Mouse (Mus musculus) brain, embryonic 18.5 days (tissue): ENCODE results near the gene Lcn2.

ENCODE experiments used
- DNase-seq: peaks from one replicate; pipeline ENCODE4 v3.0.0-alpha.2; 2012; ENCODE audit warnings: low read depth, low spot score

The Lcn2 gene

GRCm38 (mm10) chr2:32344056-32344455 is 44.0 kb downstream of the Lcn2 start:
- DNase-seq = no peak

DNA sequence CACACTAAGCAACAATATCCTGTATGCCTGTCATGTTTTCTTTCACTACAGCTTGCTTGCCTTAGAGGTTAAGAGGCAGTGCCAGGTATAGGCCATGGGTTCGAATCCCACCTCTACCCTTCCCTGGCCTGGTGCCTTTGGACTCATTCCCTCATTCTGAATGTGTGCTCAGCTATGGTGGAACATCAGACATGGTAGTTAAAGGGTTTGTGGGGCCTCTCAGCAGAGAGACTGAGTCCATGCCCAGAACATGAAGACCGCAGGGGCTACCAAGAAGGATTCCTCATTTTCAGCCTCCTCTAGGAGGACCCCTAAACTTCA is 44.7 kb downstream of the Lcn2 start:
- DNase-seq = no peak

DNA sequence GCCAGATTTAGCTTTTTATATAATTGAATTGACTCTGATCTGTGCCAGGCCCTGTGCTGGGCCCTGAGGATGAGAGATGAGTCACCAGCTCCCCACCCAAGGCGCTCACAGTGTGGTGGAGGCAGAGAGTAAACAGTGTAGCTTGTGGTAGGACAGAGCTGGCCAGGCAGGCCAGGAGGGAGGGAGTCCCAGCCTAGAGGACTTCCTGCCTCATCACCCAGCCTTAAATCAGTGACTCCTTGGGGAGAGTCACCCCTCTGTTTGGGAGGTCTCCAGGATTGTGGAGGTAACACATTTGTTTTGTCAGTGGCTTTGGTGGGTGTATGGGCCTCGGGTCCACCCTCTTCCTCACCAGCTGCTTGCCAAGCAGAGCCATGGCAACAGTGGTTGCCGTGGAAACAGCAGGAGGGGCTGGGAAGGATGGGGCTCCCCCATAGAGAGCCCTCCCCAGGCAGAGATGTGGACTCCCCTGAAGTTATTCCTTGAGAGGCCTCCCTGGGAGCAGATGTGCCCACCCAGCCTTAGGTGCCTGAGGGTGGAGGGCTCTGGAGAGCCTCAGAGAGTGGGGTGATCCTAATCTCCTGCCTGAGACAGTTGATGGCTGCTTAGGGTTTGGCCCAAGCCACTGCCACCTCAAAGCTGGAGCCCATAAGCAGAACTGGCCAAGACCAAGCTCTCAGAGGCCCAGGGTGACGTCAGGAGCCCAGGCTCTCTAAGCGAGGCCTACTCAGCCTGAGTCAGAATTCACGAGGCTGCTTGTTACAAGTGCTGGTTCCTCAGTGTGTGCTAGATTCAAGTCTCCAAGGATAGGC is 45.3 kb downstream of the Lcn2 start:
- no peak for DNase-seq

DNA sequence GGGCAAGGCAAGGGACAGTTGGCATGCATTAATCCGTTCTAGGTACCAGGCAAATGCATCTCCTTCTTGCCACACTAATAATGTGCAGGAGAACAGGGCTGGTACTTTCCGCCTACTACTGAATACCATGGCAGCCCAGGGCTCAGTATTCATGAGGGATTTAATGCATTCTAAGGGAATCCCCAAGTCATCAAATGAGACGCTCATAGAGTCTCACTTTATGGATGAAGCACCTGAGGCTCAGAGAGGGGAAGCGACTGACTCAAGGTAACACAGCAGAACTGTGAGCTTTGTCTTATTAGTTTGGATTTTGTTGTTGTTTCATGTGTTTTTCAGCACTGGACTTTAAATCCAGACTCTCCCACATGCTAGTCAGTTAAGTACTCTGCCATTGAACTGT is 46.0 kb downstream of the Lcn2 start:
- DNase-seq = no peak

GRCm38 (mm10) chr2:32341634-32341939 is 46.5 kb downstream of the Lcn2 start:
- no peak for DNase-seq

DNA sequence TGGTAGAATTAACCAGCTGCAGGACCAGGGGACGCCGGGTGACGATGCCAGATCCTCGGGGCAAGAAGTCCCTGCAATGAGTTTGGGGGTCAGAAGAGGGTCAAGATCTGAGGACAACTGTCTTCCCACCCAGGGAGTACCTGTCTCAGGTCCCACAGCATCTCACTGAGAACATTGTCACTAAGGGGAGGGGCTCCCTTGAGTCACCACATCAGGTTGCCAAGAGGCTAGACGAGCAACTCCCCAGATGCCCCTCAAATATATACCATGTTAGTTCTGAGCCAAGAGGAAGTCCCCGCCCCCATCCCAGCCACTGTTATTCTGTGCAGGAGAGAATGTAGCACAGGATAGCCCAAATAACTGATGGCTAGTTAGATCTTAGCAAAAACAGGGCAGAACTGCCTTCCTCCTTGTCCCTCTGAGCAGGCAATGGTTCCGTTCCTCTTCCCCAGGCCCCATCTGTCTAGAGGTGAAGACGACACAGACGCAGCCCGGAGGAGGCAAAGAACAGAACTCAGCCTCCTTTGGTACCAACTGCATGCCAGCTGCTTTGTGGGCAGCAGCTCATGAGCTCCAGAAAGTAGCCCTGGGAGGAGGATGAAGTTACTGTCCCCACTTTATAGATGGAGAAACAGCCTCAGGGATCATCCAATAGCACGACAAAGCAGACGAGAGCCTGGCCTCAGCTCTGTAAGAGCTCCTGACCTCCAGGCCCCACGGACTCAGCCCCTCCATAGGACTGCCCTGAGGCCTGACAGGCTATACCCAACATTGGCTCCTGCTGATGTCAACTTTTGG is 47.0 kb downstream of the Lcn2 start:
- DNase-seq = no peak

DNA sequence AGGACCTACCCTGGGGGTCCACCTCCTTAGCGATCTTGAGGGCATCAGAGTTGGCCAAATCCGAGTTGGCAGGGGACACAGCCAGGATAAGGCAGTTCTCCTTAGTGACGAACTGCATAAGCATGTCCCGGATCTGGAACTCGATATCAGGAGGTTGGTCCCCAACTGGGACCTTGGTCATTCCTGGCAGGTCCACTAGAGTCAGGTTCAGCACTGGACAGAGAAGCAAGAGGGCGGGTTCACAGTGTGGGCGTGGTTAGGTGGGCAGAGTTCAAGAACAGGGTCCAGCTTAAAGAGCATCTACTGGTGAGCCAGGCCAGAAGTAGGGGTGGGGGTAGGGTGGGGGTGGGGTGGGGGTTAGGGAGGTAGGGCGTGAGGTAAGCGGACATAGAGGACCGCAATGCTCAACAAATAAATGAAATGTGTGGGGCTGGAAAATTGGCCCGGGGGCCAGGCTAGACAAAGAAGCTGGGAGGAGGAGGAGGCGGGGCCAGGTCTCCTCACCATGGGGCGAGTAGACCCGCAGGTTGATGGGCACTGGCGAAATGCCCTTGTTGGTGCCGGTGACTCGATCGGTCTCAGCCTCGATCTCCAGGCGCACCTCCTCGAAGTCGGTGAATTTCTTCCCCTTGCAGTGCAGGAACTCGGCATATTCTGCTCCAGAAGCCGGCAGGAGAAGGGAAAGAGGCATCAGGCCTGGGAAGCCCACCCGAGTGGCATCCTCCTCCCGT is 48.0 kb downstream of the Lcn2 start:
- no peak for DNase-seq

GRCm38 (mm10) chr2:32335888-32336287 is 52.2 kb downstream of the Lcn2 start:
- DNase-seq = no peak
